Mouse (Mus musculus): ENCODE measurements around the gene Rabl3.

Gene Rabl3

DNA sequence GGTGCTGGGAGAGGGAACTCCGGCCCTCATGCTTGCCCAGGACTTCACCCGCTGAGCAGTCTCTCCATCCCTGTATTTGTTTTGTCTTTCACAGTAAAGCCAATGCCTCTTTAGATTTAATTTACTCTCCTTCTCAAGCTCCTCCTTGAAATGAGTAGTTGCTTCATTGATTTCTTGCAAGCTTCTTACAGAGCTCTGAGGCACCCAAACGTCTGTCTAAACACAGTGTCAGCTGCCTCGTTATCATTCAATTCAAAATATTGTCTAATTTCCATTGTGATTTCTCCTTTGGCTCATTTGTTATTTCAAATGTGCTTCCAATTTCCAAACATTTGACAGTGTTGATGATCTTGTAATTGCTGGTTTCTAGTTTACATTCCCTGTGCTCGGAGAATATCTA, 6.6 kb downstream of the Rabl3 start:
- no peak for DNase-seq (ENCODE audit: low read depth, low spot score)

DNA sequence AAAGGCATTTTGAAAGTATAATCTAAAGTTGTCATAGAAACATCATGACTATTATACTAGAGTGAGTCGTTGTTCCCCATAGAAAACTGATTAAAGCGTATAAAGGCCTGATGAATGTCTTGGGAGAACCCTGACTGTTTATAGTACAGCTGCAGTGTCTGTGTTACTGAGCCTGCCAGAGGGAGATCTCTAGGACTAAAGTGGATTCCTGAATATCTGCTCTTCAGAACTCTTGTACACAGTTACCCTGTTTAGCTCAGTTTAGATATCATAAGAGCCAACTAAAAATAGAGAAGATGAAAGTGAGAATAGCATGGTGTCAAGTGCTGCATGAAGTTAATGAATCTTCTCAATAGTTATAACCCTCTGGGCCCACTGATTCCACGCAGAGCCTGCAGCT, 10.6 kb downstream of the Rabl3 start:
- no peak for DNase-seq (ENCODE audit: low read depth, low spot score)

DNA sequence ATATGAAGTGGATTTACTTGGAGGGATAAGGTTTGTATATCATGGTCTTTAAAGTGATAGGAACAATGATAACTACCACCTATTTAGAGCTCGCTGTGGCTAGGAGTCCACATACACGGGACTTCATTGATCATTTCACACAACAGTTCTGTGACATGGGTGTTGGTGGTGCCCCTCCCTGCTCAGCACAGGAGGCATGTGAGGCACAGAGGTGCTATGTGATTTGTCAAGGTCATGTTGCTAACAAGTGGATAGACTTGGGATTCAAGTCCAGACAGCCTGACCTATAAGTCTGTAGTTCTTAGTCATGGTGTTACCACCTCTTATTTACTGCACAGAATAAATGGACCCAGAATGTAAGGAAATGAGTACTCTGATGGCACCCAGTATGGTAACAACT, 11.3 kb downstream of the Rabl3 start:
- no peak for DNase-seq (ENCODE audit: low read depth, low spot score)

DNA sequence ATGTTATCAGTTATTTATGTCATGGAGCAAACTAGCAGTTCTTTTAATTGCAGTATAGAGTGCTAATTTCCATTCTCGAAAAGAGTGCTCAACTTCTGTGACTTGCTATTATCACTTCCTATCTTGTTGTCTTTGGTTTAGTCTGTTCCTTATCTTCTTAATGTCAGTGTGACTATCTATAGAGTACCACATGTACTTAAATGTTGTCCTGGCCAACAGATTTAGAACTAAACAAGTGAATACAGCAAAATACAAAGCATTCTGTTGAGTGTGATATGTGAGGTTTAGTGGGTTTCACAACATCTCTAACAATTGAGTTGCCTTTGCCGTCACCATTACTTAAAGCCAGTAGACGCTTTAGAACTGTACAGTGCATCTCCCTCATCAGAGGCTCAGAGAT, 13.1 kb downstream of the Rabl3 start:
- no peak for DNase-seq (ENCODE audit: low read depth, low spot score)

DNA sequence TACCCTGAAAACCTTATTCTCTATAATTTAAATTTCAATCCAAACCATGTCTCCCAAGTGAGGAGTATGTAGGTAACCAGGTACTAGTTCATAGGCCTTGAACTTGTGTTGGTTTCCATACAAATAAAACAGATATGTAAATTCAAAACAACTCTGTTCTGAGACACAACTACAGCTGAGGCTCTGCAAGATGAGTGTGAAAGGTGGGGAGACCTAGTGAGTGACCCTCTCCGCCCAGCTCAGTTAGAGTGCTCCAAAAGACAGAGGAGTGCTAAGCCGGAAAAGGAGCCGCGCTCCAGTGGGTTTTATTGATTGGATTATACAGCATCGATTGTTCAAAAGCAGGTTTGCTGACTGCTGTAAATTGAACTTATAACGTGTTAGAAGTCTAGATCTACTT, 22.7 kb downstream of the Rabl3 start:
- DNase-seq (ENCODE audit: low read depth, low spot score), result no peak

DNA sequence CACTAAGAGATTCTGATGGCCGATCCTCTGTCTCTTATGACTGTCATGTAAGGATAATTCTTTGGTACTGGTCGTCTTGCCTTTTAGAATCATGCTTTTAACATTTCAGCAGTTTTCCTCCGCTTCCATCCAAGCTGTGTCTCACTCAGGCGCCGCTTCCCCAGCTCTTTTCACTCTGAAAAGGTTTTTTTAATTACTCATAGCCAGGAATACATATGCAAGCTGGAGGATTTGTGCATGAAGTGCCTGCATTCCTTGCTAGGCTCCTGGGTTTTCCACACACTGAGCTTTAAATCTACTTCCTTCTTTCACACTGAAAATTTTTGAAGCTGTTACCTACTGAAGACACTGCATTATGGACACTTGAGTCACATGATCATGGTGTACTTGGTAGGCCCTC, 23.3 kb downstream of the Rabl3 start:
- DNase-seq (ENCODE audit: low read depth, low spot score), result no peak

DNA sequence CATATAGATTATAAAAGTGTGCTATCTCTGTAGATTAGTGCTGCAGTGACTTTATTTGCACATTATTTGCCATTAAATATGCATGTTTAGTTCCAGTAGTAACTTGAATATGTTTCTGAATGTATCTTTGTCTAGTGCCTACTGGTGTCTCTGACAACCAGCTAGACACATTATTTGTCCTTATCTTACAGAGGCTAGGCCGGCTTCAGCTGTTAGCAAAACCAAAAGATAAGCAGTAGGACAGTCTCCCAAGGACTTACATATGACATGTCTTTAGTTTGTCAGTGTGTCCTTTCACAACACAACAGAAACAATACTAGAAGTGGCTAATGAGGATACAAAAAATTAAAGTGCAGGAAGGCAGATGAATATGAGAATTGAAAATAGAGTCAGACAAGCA, 25.4 kb downstream of the Rabl3 start:
- no peak for DNase-seq (ENCODE audit: low read depth, low spot score)

DNA sequence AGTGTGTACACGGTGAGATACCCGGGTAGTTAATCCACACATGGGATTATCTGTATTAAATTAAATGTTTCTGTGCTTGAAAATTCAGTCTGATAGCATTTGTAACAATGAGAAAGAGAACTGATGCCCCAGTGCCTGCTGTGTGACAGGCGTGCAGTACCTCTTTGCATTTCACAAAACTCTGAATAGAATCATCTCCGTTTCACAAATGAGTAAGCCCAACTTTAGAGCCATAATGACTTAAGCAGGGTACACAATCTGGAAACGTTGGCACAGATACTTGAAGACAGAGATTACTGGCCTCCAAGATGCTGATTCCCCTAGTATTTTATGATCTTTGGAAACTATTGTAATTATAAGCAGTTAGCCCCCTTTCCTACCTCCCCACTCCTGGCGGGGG, 26.4 kb downstream of the Rabl3 start:
- no peak for DNase-seq (ENCODE audit: low read depth, low spot score)

DNA sequence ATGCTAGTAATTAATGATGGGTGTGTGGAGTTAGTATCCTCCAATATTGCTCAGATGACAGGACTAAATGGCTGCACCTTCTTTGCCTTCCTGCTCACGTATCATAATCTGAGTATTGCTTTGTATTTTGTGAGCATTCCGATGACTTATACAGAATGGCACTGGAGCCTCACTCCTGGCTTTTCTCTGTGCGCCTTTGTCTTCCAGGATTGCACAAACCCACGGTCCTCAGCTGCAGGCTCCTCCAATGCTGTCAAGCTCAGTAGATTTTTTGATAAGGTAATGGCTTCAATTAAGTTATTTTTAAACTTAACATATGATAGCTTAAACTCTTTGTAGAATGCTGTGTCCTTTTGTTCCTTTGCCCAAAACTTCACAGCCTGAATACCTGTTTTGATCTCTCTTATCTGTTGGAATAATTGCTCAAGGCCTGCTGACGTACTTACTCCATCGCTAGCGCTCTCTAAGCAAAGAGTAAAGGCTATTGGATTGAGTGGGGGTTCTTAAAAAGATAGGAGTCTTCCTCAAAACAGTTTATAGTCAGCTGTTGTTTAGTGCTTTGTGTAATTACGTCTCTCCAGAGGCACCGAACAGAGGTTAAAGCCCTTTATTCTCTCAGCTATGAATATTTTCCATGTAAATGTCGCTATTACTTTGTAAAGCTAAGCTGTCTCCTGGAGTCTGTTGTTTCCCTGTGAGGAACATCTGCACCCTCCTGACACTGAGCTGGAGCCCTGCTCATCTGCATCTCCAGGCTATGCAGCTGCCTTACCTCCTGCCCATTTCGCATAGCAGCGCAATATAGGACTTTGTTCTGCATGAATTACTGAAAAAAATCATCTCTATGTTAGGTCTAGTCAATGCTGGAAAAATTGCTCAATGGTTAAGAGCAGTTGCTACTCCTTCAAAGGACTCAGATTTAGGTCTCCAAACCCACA, 27.7 kb downstream of the Rabl3 start:
- DNase-seq (ENCODE audit: low read depth, low spot score), result no peak

DNA sequence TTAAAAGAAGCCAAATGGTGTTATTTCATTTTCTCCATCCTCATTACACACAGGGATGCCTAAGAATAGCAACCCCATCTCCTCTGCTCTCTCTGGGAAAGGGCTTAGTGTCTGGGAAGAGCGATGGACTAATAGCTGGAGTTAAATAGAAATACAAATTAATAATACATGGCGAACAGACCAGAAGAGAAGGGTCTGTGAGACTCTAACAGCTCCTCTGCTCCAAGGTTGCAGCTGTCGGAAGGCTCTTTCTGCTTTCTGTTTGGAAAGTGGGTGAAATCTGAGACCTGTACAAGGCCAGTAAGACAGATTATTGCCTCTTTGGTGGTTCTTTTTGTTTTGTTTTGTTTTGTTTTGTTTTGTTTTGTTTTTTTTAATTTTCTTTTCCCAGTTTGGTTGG, 31.9 kb downstream of the Rabl3 start:
- no peak for DNase-seq (ENCODE audit: low read depth, low spot score)

DNA sequence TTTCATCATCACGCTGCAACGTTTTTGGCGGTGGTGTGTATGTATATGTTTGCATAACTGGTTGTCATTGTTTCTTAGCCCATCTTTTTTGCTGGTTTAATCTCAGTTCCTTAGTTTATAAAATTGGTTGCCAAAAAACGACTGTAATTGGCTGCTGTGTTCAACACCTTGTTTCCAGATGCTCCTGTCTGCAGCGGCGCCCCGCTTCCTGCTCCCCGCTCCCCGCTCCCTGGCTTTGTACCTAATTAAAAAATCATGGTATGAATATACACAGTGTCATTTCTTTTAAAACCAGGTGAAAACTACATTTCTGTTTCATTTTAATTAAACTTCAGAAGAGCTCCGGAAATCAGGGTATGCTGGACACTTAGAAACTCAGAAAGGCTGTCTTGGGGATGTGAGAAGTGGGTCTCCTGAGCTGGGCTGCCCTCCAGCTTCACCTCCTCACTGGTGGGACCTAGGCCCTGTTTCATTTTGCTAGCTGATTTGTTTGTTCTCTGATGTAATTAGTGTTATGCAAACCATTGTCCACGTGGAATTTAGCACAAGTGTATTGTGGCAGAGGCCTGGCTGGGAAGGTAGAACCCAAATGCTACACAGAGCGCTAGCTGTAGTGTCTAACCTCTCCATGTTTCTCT, 32.6 kb downstream of the Rabl3 start:
- no peak for DNase-seq (ENCODE audit: low read depth, low spot score)

DNA sequence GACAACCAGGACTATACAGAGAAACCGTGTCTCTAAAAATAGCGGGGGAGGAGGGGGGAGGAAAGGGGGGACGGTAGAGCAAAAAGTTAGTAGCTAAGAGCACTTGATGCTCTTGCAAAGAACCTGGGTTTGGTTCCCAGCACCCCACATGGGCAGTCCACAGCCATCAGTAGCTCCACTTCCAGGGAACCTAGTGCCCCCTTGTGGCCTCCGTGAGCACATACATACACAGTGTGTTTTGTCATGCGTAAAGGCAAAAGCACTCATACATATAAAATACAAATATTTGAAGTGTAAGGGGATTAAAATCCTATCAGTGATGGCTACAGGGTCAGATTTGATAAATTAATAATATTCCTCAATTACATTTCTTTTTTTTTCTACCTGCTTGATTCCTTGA, 33.4 kb downstream of the Rabl3 start:
- no peak for DNase-seq (ENCODE audit: low read depth, low spot score)

DNA sequence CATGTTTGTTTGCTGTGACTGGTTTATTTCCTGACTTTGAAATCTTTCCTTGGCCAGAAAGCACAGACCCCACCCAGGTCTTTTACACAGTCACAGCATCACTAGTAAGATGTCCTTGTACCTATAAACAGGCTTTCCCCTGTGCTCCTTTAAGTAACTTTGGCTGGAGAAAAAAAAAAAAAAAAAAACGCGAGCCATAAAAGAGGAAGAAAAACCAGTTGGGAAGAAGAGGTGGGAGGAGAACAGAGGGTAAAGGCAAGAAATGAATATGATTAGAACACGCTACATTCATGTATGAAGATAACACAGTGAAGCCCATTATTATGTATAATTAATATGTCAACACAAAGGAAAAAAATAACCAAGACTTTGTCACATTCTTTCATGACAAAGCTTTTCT, 35.6 kb downstream of the Rabl3 start:
- DNase-seq (ENCODE audit: low read depth, low spot score), result no peak

DNA sequence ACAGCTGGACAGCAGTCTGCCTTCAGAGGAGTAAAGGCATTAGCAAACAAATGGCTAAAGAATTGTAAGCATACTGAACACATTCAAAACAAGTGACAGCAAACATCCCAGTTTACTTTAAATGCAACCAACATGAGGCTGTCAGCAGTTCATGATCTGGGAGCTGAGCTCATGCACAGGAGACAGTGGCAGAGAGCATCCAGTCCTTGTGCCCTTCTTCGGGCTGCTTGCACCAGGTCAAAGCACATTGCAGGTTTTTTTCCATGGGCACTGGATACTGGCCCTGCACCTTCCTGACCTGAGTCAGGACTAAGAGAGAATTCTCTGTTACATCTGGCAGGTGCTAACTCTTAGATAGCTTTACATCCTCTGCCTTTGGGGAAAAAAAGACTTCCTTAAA, 39.9 kb downstream of the Rabl3 start:
- no peak for DNase-seq (ENCODE audit: low read depth, low spot score)

DNA sequence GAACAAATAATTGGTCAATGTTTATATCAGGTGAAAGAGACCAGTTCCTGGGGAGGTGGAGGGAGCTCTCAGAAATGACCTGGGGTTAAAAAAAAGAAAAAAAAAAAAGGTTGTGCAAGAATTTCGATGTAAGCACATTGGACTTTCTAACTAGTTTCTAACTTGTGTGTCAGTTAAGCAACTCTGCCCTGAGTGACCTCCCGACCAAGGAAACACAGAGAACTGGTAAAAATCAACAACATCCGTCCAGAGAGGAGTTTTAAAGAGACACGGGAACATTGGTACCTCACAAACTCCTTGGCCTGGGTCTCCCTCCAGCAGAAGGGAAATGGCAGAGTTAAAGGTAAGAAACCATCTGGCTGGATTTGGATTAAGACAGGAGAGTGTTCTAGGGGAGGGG, 40.3 kb downstream of the Rabl3 start, which contains the start of gene Hgd:
Gene Hgd (plus strand): TSS at position 160 of the 400 bp plus-strand sequence.
- no peak for DNase-seq (ENCODE audit: low read depth, low spot score)

DNA sequence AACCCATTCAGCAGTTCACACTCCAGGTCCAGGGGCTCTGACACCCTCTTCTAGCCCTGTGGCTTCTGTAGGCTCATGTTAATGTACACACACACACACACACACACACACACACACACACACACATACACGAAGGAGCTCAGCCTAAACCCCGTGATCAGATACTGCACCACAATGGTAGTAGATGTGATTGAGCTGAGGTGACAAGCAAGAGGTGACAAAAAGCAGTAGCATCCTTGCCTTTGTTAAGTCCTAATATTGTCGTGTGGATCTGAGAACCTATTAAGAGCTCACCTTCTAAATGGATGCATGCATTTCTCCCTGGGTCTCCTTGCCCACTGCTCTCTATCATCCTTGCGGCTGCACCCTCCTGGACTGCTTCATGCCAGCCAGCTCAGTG, 41.0 kb downstream of the Rabl3 start:
- no peak for DNase-seq (ENCODE audit: low read depth, low spot score)

DNA sequence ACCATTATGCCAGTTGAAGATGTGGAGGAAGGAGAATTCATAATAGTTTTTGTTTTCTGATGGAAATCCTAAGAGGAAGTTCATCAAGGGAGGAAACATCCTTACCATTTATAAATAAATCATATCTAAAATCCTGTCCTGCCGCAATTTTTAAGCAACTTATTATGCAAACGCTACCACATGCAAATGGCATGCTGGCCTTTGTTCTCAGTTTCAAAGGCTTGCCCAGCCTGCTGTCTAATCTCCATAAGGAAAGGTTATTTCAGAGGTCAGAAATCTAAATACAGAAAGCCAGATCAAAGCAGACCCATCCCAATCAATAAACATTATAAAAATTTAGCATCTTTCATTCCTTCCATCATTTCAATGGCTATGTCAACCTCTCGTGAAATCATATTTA, 42.2 kb downstream of the Rabl3 start:
- DNase-seq (ENCODE audit: low read depth, low spot score), result no peak

DNA sequence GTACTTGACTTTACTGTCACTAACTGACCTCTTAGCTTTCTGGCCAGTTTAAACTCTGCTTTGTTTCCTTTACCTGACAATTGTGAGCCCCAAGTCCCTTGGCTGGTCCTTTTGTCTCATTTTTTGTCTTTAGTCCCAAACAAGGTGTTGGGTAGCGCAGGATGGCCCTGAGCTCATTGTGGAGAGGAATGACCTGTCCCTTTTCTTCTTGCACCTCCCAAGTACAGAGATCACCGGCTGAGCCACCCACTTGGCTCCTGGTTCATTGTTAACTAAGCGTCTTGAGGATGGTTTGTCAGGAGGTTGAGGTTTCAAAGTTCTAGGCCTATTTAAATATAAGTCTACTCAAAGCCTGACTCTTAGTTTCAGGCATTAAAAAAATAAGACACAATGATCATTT, 43.6 kb downstream of the Rabl3 start:
- DNase-seq (ENCODE audit: low read depth, low spot score), result no peak

DNA sequence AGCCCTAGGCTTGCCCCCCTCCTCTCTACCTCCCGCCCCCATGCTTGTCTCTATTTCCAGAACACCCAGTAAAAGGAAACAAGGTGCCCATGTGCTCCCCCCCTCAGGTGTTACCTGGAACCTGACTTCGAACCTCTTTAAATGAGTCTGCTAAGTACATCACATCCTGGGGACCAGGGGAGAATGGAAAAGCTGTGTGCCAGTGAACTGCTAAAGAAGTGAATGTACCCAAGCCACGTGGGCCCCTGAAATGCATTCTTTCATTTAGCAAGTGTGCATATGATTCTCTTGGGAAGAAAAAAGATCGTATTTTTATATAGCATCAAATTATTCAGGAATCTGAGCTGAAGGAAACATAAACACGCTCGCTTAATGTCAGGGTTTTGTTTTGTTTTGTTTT, 44.1 kb downstream of the Rabl3 start:
- no peak for DNase-seq (ENCODE audit: low read depth, low spot score)

DNA sequence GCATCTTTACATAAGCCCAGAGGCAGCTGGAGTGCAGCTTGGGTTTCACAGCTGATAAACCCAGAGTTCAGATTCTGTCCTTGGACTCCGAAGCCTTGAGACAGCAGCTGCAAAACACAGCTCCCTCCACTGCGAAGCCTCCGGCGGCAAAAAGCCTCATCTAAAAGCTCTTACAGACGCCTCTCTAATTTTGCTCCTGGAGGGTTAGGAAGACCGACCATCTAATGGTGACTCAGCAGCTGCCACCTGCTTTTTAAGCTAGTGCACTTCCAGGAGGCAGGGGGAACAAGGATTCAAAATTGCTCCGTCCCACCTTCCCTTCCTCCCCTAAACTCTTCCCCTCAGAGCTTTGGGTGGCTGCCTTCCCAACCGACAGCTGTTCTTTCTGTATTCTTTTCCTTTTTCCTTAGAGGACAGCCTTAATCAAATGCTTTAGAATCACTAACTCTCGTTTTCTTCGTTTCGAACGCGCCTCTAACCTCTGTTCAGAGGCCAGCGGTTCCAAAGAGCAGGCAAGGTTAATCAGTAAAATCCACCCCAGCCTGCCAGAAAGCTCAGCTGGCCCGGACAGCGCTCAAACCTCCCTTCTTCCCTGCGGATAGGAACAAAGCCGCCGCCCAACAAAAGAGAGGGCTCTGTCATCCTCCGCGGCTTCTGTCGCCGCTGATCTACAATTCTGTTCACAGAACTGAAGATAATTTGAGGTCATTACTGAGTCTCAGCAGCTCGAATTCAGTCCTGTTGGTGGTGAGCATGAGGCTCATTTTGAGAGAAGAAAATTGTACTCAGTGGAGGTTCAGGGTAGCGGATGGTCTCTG, 44.7 kb downstream of the Rabl3 start:
- DNase-seq (ENCODE audit: low read depth, low spot score), result no peak

DNA sequence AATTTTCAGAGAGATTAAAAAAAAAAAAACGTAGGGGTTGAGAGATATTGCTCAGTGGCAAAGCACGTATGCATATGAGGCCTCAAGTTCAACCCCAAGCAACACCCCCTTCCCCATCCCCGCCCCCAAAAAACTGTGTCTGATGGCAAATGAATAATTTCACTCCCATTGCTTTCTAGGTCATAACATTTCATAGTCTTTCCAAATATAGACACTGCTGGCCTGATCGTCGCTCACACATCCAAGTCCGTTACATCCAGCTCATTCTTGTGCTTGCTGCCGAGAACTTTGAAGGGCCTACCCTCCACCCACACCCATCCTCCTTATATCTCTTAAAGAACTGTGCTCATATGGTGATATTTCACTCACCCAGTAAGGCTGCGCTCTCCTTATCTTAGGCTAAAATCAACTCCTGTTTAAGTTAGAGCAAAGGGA, 45.5 kb downstream of the Rabl3 start:
- no peak for DNase-seq (ENCODE audit: low read depth, low spot score)

DNA sequence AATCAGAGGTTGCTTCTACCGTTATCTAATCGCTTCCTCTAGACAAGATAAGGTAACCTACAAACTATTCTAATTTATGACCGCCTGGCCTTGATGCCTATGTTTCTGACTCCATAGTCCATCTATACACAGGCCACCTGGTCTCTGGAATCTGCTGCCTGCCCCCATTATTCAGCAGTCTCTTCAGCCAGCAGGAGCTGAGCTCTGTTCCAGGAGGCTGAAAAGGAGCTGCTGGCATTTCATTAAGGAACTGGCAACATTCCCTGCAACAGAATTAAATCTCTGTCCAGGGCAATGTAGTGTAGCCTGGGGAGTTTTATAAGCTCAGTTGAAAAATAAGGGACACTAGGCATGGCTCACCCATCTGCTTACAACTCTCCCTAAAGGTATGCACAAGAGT, 51.2 kb downstream of the Rabl3 start:
- no peak for DNase-seq (ENCODE audit: low read depth, low spot score)
